Mouse (Mus musculus) midbrain, embryonic 10.5 days (tissue): ENCODE results near the gene Slc20a1. TPM values are rescaled to one million over a fixed set of nuclear protein-coding genes. Genes with fewer than 3 reads are reported as not detected.

ENCODE experiments used
- DNase-seq: peaks from one replicate; pipeline ENCODE4 v3.0.0-alpha.2; 2017; ENCODE audit warnings: low spot score
- H3K27ac ChIP-seq: fragments of 300-500 bp; sonication (generic); replicated peaks from 2 replicates; pipeline ENCODE4 v1.5.1; 2016; ENCODE audit warnings: mild to moderate bottlenecking
- H3K27me3 ChIP-seq: fragments of 300-500 bp; sonication (generic); 2 replicates; pipeline ENCODE4 v1.6.1; 2016; ENCODE audit warnings: low read depth, mild to moderate bottlenecking; ENCODE audit not compliant: poor library complexity, severe bottlenecking
- H3K36me3 ChIP-seq: fragments of 300-500 bp; sonication (generic); 2 replicates; pipeline ENCODE4 v1.6.1; 2016; ENCODE audit warnings: mild to moderate bottlenecking, moderate library complexity
- H3K4me1 ChIP-seq: fragments of 300-500 bp; sonication (generic); 2 replicates; pipeline ENCODE4 v1.6.1; 2016
- H3K4me3 ChIP-seq: fragments of 300-500 bp; sonication (generic); 2 replicates; pipeline ENCODE4 v1.5.1; 2016; ENCODE audit warnings: mild to moderate bottlenecking, moderate library complexity
- H3K9me3 ChIP-seq: fragments of 300-500 bp; sonication (generic); replicated peaks from 2 replicates; pipeline ENCODE4 v1.6.1; 2016; ENCODE audit warnings: mild to moderate bottlenecking
- WGBS: fragments of 180-500 bp; shearing (Covaris S2); methylation state at CpG from one replicate; pipeline ENCODE4 v1.1.7; 2016; 5-methylcytosine and 5-hydroxymethylcytosine counted together
- polyA plus RNA-seq: library from polyadenylated mRNA; unstranded; fragments of >200 nt; fragmentation: Nextera tagmentation; extraction: Ambion mirVana; gene quantifications from 2 replicates; pipeline ENCODE4 v1.2.1, GENCODE M21; 2016

Slc20a1 gene
- polyA plus RNA-seq, 1 experiment from 2014 or later, result 55.6 TPM

- no peaks in the 10 kb centered on the region for H3K9me3 ChIP-seq
Measured at GRCm38 (mm10) chr2:129236526-129236925, 38.0 kb downstream of the Slc20a1 start.

GRCm38 (mm10) chr2:129240726-129241432, 42.3 kb downstream of the Slc20a1 start:
- no peaks in the 10 kb centered on the region for H3K36me3 ChIP-seq
- no peak overlapping the region for H3K4me3 ChIP-seq
- peaks cover 12% of the 10 kb centered on the region for H3K4me1 ChIP-seq
- no peaks in the 10 kb centered on the region for H3K27me3 ChIP-seq
- WGBS, result 80% methylated on average over 9 of the region's 9 CpGs
- DNase-seq, result no peak
- H3K27ac ChIP-seq, result no peak overlapping the region; the same call in 1 of the 2 replicates
- no peaks in the 10 kb centered on the region for H3K9me3 ChIP-seq

More at GRCm38 (mm10) chr2:129236526-129236925, 38.0 kb downstream of the Slc20a1 start:
- WGBS, result 76% methylated on average over 4 of the region's 4 CpGs
- H3K27me3 ChIP-seq, result no peaks in the 10 kb centered on the region
- peaks cover 8% of the 10 kb centered on the region for H3K4me1 ChIP-seq
- no peaks in the 10 kb centered on the region for H3K36me3 ChIP-seq
- no peak overlapping the region for H3K27ac ChIP-seq
- no peak for DNase-seq
- H3K4me3 ChIP-seq, result no peak overlapping the region

GRCm38 (mm10) chr2:129241845-129242833, 43.6 kb downstream of the Slc20a1 start:
- H3K36me3 ChIP-seq, result no peaks in the 10 kb centered on the region
- H3K27me3 ChIP-seq, result no peaks in the 10 kb centered on the region
- no peaks in the 10 kb centered on the region for H3K9me3 ChIP-seq
- H3K4me3 ChIP-seq, result no peak overlapping the region
- no peak overlapping the region for H3K27ac ChIP-seq
- no peak for DNase-seq
- peaks cover 12% of the 10 kb centered on the region for H3K4me1 ChIP-seq
- 65% methylated on average over 7 of the region's 7 CpGs for WGBS

GRCm38 (mm10) chr2:129243005-129243404, 44.4 kb downstream of the Slc20a1 start:
- H3K9me3 ChIP-seq, result no peaks in the 10 kb centered on the region
- no peak overlapping the region for H3K4me3 ChIP-seq
- no peak for DNase-seq
- H3K27ac ChIP-seq, result no peak overlapping the region
- H3K27me3 ChIP-seq, result no peaks in the 10 kb centered on the region
- no peaks in the 10 kb centered on the region for H3K36me3 ChIP-seq
- peaks cover 12% of the 10 kb centered on the region for H3K4me1 ChIP-seq
- 92% methylated on average over 4 of the region's 4 CpGs for WGBS

GRCm38 (mm10) chr2:129243786-129244185, 45.2 kb downstream of the Slc20a1 start:
- H3K36me3 ChIP-seq, result no peaks in the 10 kb centered on the region
- H3K27ac ChIP-seq, result no peak overlapping the region
- H3K27me3 ChIP-seq, result no peaks in the 10 kb centered on the region
- peaks cover 12% of the 10 kb centered on the region for H3K4me1 ChIP-seq
- H3K9me3 ChIP-seq, result no peaks in the 10 kb centered on the region
- no peak overlapping the region for H3K4me3 ChIP-seq
- WGBS, result 60% methylated on average over 9 of the region's 9 CpGs
- DNase-seq, result no peak

GRCm38 (mm10) chr2:129244446-129245120, 46.0 kb downstream of the Slc20a1 start:
- Histone ChIP-seq H3K36me3 (no peaks in the 10 kb centered on the region), H3K4me1 (peaks cover 12% of the 10 kb centered on the region), H3K4me3 (no peak overlapping the region), H3K27ac (no peak overlapping the region), H3K9me3 (no peaks in the 10 kb centered on the region), H3K27me3 (no peaks in the 10 kb centered on the region)
- no peak for DNase-seq
- WGBS, result 86% methylated on average over 20 of the region's 20 CpGs

- no peak overlapping the region for H3K27ac ChIP-seq
- H3K4me1 ChIP-seq, result peaks cover 12% of the 10 kb centered on the region
- H3K4me3 ChIP-seq, result no peak overlapping the region
- no peaks in the 10 kb centered on the region for H3K36me3 ChIP-seq
- no peaks in the 10 kb centered on the region for H3K27me3 ChIP-seq
- no peak for DNase-seq
- WGBS, result 71% methylated on average over 5 of the region's 5 CpGs
- H3K9me3 ChIP-seq, result no peaks in the 10 kb centered on the region
Measured at GRCm38 (mm10) chr2:129245618-129246017, 47.1 kb downstream of the Slc20a1 start.

- no peaks in the 10 kb centered on the region for H3K27me3 ChIP-seq
- no peak overlapping the region for H3K27ac ChIP-seq
- H3K4me3 ChIP-seq, result no peak overlapping the region
- H3K36me3 ChIP-seq, result no peaks in the 10 kb centered on the region
- no peaks in the 10 kb centered on the region for H3K9me3 ChIP-seq
- WGBS, result 83% methylated on average over 7 of the region's 7 CpGs
- peaks cover 5% of the 10 kb centered on the region; the same call in 1 of the 2 replicates for H3K4me1 ChIP-seq
- DNase-seq, result no peak
Measured at GRCm38 (mm10) chr2:129246436-129246835, 47.9 kb downstream of the Slc20a1 start.

- 0 out of 2 replicates have a peak, but pooled peaks cover 4% of the 10 kb centered on the region for H3K4me1 ChIP-seq
- H3K36me3 ChIP-seq, result no peaks in the 10 kb centered on the region
- DNase-seq, result no peak
- H3K27me3 ChIP-seq, result no peaks in the 10 kb centered on the region
- no peaks in the 10 kb centered on the region for H3K9me3 ChIP-seq
- no peak overlapping the region for H3K27ac ChIP-seq
- 92% methylated on average over 12 of the region's 12 CpGs for WGBS
- no peak overlapping the region for H3K4me3 ChIP-seq
Measured at GRCm38 (mm10) chr2:129246924-129247323, 48.4 kb downstream of the Slc20a1 start.

GRCm38 (mm10) chr2:129247707-129248121, 49.1 kb downstream of the Slc20a1 start:
- no peak for DNase-seq
- Histone ChIP-seq H3K9me3 (no peaks in the 10 kb centered on the region), H3K27ac (no peak overlapping the region), H3K36me3 (no peaks in the 10 kb centered on the region), H3K4me3 (no peak overlapping the region), H3K27me3 (no peaks in the 10 kb centered on the region), H3K4me1 (0 out of 2 replicates have a peak, but pooled peaks cover 4% of the 10 kb centered on the region)
- WGBS, result 91% methylated on average over 7 of the region's 7 CpGs

- no peaks in the 10 kb centered on the region for H3K9me3 ChIP-seq
- no peak overlapping the region for H3K4me3 ChIP-seq
- DNase-seq, result no peak
- H3K36me3 ChIP-seq, result no peaks in the 10 kb centered on the region
- 60% methylated on average over 1 of the region's 1 CpGs for WGBS
- no peak overlapping the region for H3K27ac ChIP-seq
- H3K27me3 ChIP-seq, result no peaks in the 10 kb centered on the region
- no peaks in the 10 kb centered on the region for H3K4me1 ChIP-seq
Measured at GRCm38 (mm10) chr2:129249321-129249720, 50.8 kb downstream of the Slc20a1 start.

- Histone ChIP-seq H3K4me1 (no peaks in the 10 kb centered on the region), H3K9me3 (no peaks in the 10 kb centered on the region), H3K27ac (no peak overlapping the region), H3K27me3 (no peaks in the 10 kb centered on the region), H3K4me3 (no peak overlapping the region), H3K36me3 (no peaks in the 10 kb centered on the region)
- WGBS, result 91% methylated on average over 19 of the region's 19 CpGs
- DNase-seq, result no peak
Measured at GRCm38 (mm10) chr2:129252836-129253630, 54.5 kb downstream of the Slc20a1 start.
